In genomic region chr9:113977225-113977840, GRCm38 (mm10) we compare ENCODE assay signal across 25 mouse cellular contexts. TPM values are rescaled to one million over a fixed set of nuclear protein-coding genes. Genes with fewer than 3 reads are reported as not detected.
A peak's percentile ranks its signal among the peaks of the same experiment; 100 is the strongest.
DNase-seq lines count a peak whose midpoint lies in the region; ATAC-seq and TF ChIP-seq lines count a peak whose summit lies in the region.
"Had no signal": no experiment of that assay in that cellular context is flagged by ENCODE, and none has a peak within 500 bp of the region (broad histone marks: within the 10 kb centered on the region; RNA-seq: fewer than 3 reads in every experiment).

No protein-coding gene starts in this region.

- no peak for TF ChIP-seq CTCF in lung, postnatal 0 days (IDR thresholded peaks at IDR 0.05)
- TF ChIP-seq CTCF in lung, adult 2 months (IDR thresholded peaks at IDR 0.05; ENCODE audit: insufficient read depth, low read length), result no peak

- H3K27me3 ChIP-seq in kidney, embryonic 16.5 days (ENCODE audit: insufficient read depth, low read length), result no peaks in the 10 kb centered on the region
- no peaks in the 10 kb centered on the region for H3K27me3 ChIP-seq in lung, postnatal 0 days (replicated peaks; ENCODE audit: insufficient read depth, low read length)
- H3K27me3 ChIP-seq: forebrain, embryonic 13.5 days; heart, embryonic 15.5 days; hindbrain, embryonic 13.5 days had no signal

- peaks cover 54% of the 10 kb centered on the region for H3K36me3 ChIP-seq in kidney, embryonic 16.5 days (ENCODE audit: insufficient read depth, low read length)
- peaks cover 30% of the 10 kb centered on the region; the same call in 1 of the 2 replicates for H3K36me3 ChIP-seq in lung, postnatal 0 days (ENCODE audit: insufficient read depth, low read length)

- TF ChIP-seq EP300 in lung, postnatal 0 days (IDR thresholded peaks at IDR 0.05), result no peak

- H3K9ac ChIP-seq in kidney, embryonic 16.5 days (replicated peaks; ENCODE audit: low read length), result no peak overlapping the region
- no peak overlapping the region for H3K9ac ChIP-seq in lung, postnatal 0 days (replicated peaks; ENCODE audit: low read depth)
- H3K9ac ChIP-seq: forebrain, embryonic 13.5 days; heart, embryonic 15.5 days; hindbrain, embryonic 13.5 days had no signal

- H3K27ac ChIP-seq in kidney, embryonic 16.5 days (ENCODE audit: low read length), result no peak overlapping the region
- no peak overlapping the region for H3K27ac ChIP-seq in lung, postnatal 0 days (ENCODE audit: low read length)
- H3K27ac ChIP-seq: forebrain, embryonic 10.5 days; forebrain, embryonic 13.5 days; heart, embryonic 15.5 days; hindbrain, embryonic 10.5 days; hindbrain, embryonic 13.5 days had no signal

- peak; percentile 40; the same call in 1 of the 2 replicates for ATAC-seq in kidney, embryonic 16.5 days (ENCODE audit: low FRiP score, low TSS enrichment)
- peak; percentile 40 for ATAC-seq in lung, postnatal 0 days
- ATAC-seq: CD4-positive, CD25-positive, alpha-beta regulatory T cell, adult 4 months; forebrain, embryonic 13.5 days; forebrain, embryonic 16.5 days; hindbrain, embryonic 16.5 days had no signal

- no peak overlapping the region for H3K4me3 ChIP-seq in kidney, embryonic 16.5 days (ENCODE audit: low read length)
- no peak overlapping the region for H3K4me3 ChIP-seq in lung, postnatal 0 days (ENCODE audit: low read depth, low read length)
- no peak overlapping the region for H3K4me3 ChIP-seq in lung, adult 2 months (replicated peaks; ENCODE audit: extremely low read depth, low read depth, low read length)
- H3K4me3 ChIP-seq: forebrain, embryonic 10.5 days; forebrain, embryonic 13.5 days; heart, embryonic 15.5 days; hindbrain, embryonic 10.5 days; hindbrain, embryonic 13.5 days had no signal

- no peaks in the 10 kb centered on the region for H3K9me3 ChIP-seq in kidney, embryonic 16.5 days (ENCODE audit: low read length)
- H3K9me3 ChIP-seq in lung, postnatal 0 days (ENCODE audit: low read length), result no peaks in the 10 kb centered on the region
- H3K9me3 ChIP-seq: forebrain, embryonic 10.5 days; forebrain, embryonic 13.5 days; heart, embryonic 15.5 days; hindbrain, embryonic 10.5 days; hindbrain, embryonic 13.5 days had no signal

- TF ChIP-seq POLR2A in lung, adult 2 months (IDR thresholded peaks at IDR 0.05; ENCODE audit: borderline replicate concordance, extremely low read depth, low read depth, low read length), result no peak

- H3K4me2 ChIP-seq in kidney, embryonic 16.5 days (replicated peaks; ENCODE audit: low read depth, low read length), result no peak overlapping the region
- no peak overlapping the region for H3K4me2 ChIP-seq in lung, postnatal 0 days (replicated peaks; ENCODE audit: low read depth, low read length)
- H3K4me2 ChIP-seq: forebrain, embryonic 13.5 days; heart, embryonic 11.5 days; heart, embryonic 15.5 days; hindbrain, embryonic 13.5 days had no signal

- WGBS in kidney, embryonic 16.5 days, result 64% methylated on average over 11 of the region's 11 CpGs
- WGBS in lung, postnatal 0 days, result 66% methylated on average over 11 of the region's 11 CpGs
- 70% methylated on average over 11 of the region's 11 CpGs for WGBS in lung, adult 2 months

- peaks cover 8% of the 10 kb centered on the region; the same call in 1 of the 2 replicates for H3K4me1 ChIP-seq in kidney, embryonic 16.5 days (ENCODE audit: insufficient read depth, low read length)
- no peaks in the 10 kb centered on the region for H3K4me1 ChIP-seq in lung, postnatal 0 days (ENCODE audit: insufficient read depth, low read depth, low read length)
- peaks cover 3% of the 10 kb centered on the region for H3K4me1 ChIP-seq in lung, adult 2 months (ENCODE audit: control insufficient read depth, insufficient read depth, low read length)
- H3K4me1 ChIP-seq: forebrain, embryonic 10.5 days had no signal

- DNase-seq in kidney, postnatal 36 days, result no peak
- DNase-seq in lung, postnatal 0 days (ENCODE audit: low spot score), result no peak
- no peak for DNase-seq in lung, adult 2 months
- DNase-seq in brain, adult 2 months (ENCODE audit: low read depth, low spot score), result peak; percentile 49
- DNase-seq in T-cell, adult 2 months (ENCODE audit: low spot score), result no peak
- DNase-seq: adrenal gland, postnatal 10 days; adrenal gland, postnatal 36 days; cerebellum, adult 11 months; cerebellum, adult 2 months; cerebellum, postnatal 10 days; cerebellum, postnatal 36 days; gastrocnemius, postnatal 10 days; gastrocnemius, postnatal 36 days; heart, postnatal 10 days; heart, postnatal 36 days had no signal

RNA-seq across cellular contexts. Expression of gene Ubp1, which starts 46.6 kb away (rescaled TPM):
- 33.4 and 35.4 TPM in 2 replicates for polyA plus RNA-seq in kidney, embryonic 16.5 days (2015; fragmentation: Nextera tagmentation; extraction: Ambion mirVana)
- 18.9 and 20.5 TPM in 2 replicates for polyA plus RNA-seq in lung, postnatal 0 days (2015; fragmentation: Nextera tagmentation; extraction: Ambion mirVana)
- polyA plus RNA-seq in lung, adult 2 months (2012; rRNA removed), result 37.9 and 55.9 TPM in 2 replicates
